Mouse (Mus musculus) stomach, embryonic 15.5 days (tissue): ENCODE results near the gene Abcd1. TPM values are rescaled to one million over a fixed set of nuclear protein-coding genes. Genes with fewer than 3 reads are reported as not detected.

ENCODE experiments used
- ATAC-seq: fragments of 200-750 bp; cut with Nextera tagmentation; 2 replicates; pipeline ENCODE4 v1.8.0; 2017; ENCODE audit warnings: low read depth, moderate number of reproducible peaks, moderate TSS enrichment; ENCODE audit not compliant: insufficient read depth, low FRiP score
- H3K27ac ChIP-seq: fragments of 300-500 bp; sonication (generic); 2 replicates; pipeline ENCODE4 v1.5.1; 2015; ENCODE audit warnings: mild to moderate bottlenecking, inconsistent platforms
- H3K27me3 ChIP-seq: fragments of 300-500 bp; sonication (generic); replicated peaks from 2 replicates; pipeline ENCODE4 v1.6.1; 2015; ENCODE audit warnings: inconsistent platforms
- H3K36me3 ChIP-seq: fragments of 300-500 bp; sonication (generic); 2 replicates; pipeline ENCODE4 v1.6.1; 2015; ENCODE audit warnings: inconsistent platforms
- H3K4me1 ChIP-seq: fragments of 300-500 bp; sonication (generic); 2 replicates; pipeline ENCODE4 v1.6.1; 2015; ENCODE audit warnings: inconsistent platforms
- H3K4me2 ChIP-seq: fragments of 300-500 bp; sonication (generic); 2 replicates; pipeline ENCODE4 v1.6.1; 2015; ENCODE audit warnings: mild to moderate bottlenecking, inconsistent platforms
- H3K4me3 ChIP-seq: fragments of 300-500 bp; sonication (generic); replicated peaks from 2 replicates; pipeline ENCODE4 v1.5.1; 2015; ENCODE audit warnings: inconsistent platforms
- H3K9ac ChIP-seq: fragments of 300-500 bp; sonication (generic); 2 replicates; pipeline ENCODE4 v1.6.1; 2015; ENCODE audit warnings: inconsistent platforms
- H3K9me3 ChIP-seq: fragments of 300-500 bp; sonication (generic); 2 replicates; pipeline ENCODE4 v1.6.1; 2016; ENCODE audit warnings: inconsistent platforms
- WGBS: fragments of 180-500 bp; shearing (Covaris S2); methylation state at CpG from one replicate; pipeline ENCODE4 v1.1.7; 2015; 5-methylcytosine and 5-hydroxymethylcytosine counted together
- polyA plus RNA-seq: library from polyadenylated mRNA; unstranded; fragments of >200 nt; fragmentation: Nextera tagmentation; extraction: Ambion mirVana; gene quantifications from 2 replicates; pipeline ENCODE4 v1.2.1, GENCODE M21; 2015

Gene Abcd1
- polyA plus RNA-seq, 1 experiment from 2014 or later = 18.6 TPM

DNA sequence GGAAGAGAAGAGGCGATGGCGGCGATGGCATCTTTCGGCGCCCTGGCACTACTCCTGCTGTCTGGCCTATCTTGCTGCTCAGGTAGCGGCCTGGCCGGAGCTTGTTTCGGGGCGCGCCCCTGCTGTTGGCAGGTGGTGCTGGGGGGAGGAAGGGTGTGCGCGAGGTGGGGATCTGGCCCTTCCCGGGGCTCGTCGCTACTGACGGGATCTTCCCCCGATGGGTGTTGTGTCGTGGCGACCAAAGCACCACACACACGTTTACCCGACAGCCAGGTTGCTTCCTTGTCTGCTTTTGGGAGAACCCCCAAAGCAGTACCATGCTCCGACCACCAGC, 70.8 kb downstream of the Abcd1 start:
- no peaks in the 10 kb centered on the region for H3K9me3 ChIP-seq
- H3K27ac ChIP-seq = peak overlapping the region; percentile 77; the same call in 1 of the 2 replicates
- H3K36me3 ChIP-seq = no peaks in the 10 kb centered on the region
- 11% methylated on average over 20 of the region's 22 CpGs for WGBS
- peak; percentile 29 for ATAC-seq
- H3K4me1 ChIP-seq = peaks cover 10% of the 10 kb centered on the region; the same call in 1 of the 2 replicates
- no peaks in the 10 kb centered on the region for H3K27me3 ChIP-seq
- H3K4me2 ChIP-seq = peak overlapping the region; percentile 52
- H3K9ac ChIP-seq = peak overlapping the region; percentile 63
- peak overlapping the region; percentile 63 for H3K4me3 ChIP-seq

Other genes with a start within 250 kb of the Abcd1 start
- 64.8 and 75.2 TPM in 2 replicates for gene Bgn, start 233.0 kb upstream of the Abcd1 start, polyA plus RNA-seq
- gene Atp2b3, start 213.5 kb upstream of the Abcd1 start, polyA plus RNA-seq = 0.19 and 0.31 TPM in 2 replicates
- gene Dusp9, start 77.2 kb upstream of the Abcd1 start, polyA plus RNA-seq = 15.0 and 16.9 TPM in 2 replicates
- gene Pnck, start 56.5 kb upstream of the Abcd1 start, polyA plus RNA-seq = 17.7 and 20.4 TPM in 2 replicates
- 6.8 and 7.1 TPM in 2 replicates for gene Slc6a8, start 43.4 kb upstream of the Abcd1 start, polyA plus RNA-seq
- gene Bcap31, start 422 bp upstream of the Abcd1 start, polyA plus RNA-seq = 270 and 283 TPM in 2 replicates
- 0.67 and 0.68 TPM in 2 replicates for gene Plxnb3, start 40.5 kb downstream of the Abcd1 start, polyA plus RNA-seq
- gene Srpk3, start 57.8 kb downstream of the Abcd1 start, polyA plus RNA-seq = 2.2 and 4.8 TPM in 2 replicates
- gene Idh3g, start 70.3 kb downstream of the Abcd1 start, polyA plus RNA-seq = 202 and 211 TPM in 2 replicates
- 253 and 266 TPM in 2 replicates for gene Ssr4, start 70.4 kb downstream of the Abcd1 start, polyA plus RNA-seq
- 0.83 and 0.84 TPM in 2 replicates for gene Pdzd4, start 108.4 kb downstream of the Abcd1 start, polyA plus RNA-seq
- gene Avpr2, start 175.5 kb downstream of the Abcd1 start, polyA plus RNA-seq = 0.21 and 0.22 TPM in 2 replicates
- gene L1cam, start 179.5 kb downstream of the Abcd1 start, polyA plus RNA-seq = 8.2 and 9.3 TPM in 2 replicates
- gene Arhgap4, start 205.3 kb downstream of the Abcd1 start, polyA plus RNA-seq = 4.5 and 5.7 TPM in 2 replicates
- gene Naa10, start 205.3 kb downstream of the Abcd1 start, polyA plus RNA-seq = 144 and 156 TPM in 2 replicates
- gene Renbp, start 214.3 kb downstream of the Abcd1 start, polyA plus RNA-seq = 49.5 and 55.0 TPM in 2 replicates
- 40.8 and 46.8 TPM in 2 replicates for gene Hcfc1, start 249.8 kb downstream of the Abcd1 start, polyA plus RNA-seq